Mouse (Mus musculus) hindbrain, embryonic 14.5 days (tissue): Measurements from ENCODE around the gene Prex1. TPM values are rescaled to one million over a fixed set of nuclear protein-coding genes. Genes with fewer than 3 reads are reported as not detected.
A peak's percentile ranks its signal among the peaks of the same experiment; 100 is the strongest.
"Not testable (repeated sequence)": the region's sequence is repeated elsewhere in the genome, so short reads cannot be mapped to it uniquely, and the experiment has no call there.

Experiments used
- ATAC-seq: fragments of 200-750 bp; cut with Nextera tagmentation; 2 replicates; pipeline ENCODE4 v1.8.0; 2017; ENCODE audit warnings: moderate number of reproducible peaks, mild to moderate bottlenecking, moderate TSS enrichment, moderate library complexity; ENCODE audit not compliant: low FRiP score
- DNase-seq: peaks from one replicate; pipeline ENCODE4 v3.0.0-alpha.2; 2015; ENCODE audit warnings: low spot score
- H3K27ac ChIP-seq: fragments of 300-500 bp; sonication (generic); 2 replicates; pipeline ENCODE4 v1.5.1; 2014; ENCODE audit warnings: mild to moderate bottlenecking, moderate library complexity
- H3K27me3 ChIP-seq: fragments of 300-500 bp; sonication (generic); 2 replicates; pipeline ENCODE4 v1.6.1; 2014; ENCODE audit warnings: mild to moderate bottlenecking, low read length, mixed read lengths; ENCODE audit not compliant: control insufficient read depth, insufficient read depth
- H3K36me3 ChIP-seq: fragments of 300-500 bp; sonication (generic); replicated peaks from 2 replicates; pipeline ENCODE4 v1.6.1; 2014; ENCODE audit not compliant: control insufficient read depth, insufficient read depth
- H3K4me1 ChIP-seq: fragments of 300-500 bp; sonication (generic); replicated peaks from 2 replicates; pipeline ENCODE4 v1.6.1; 2014; ENCODE audit warnings: antibody characterized with exemption, low read length, mixed read lengths; ENCODE audit not compliant: control insufficient read depth, insufficient read depth
- H3K4me2 ChIP-seq: fragments of 300-500 bp; sonication (generic); replicated peaks from 2 replicates; pipeline ENCODE4 v1.6.1; 2014; ENCODE audit warnings: mild to moderate bottlenecking, moderate library complexity
- H3K4me3 ChIP-seq: fragments of 300-500 bp; sonication (generic); replicated peaks from 2 replicates; pipeline ENCODE4 v1.5.1; 2014; ENCODE audit warnings: mild to moderate bottlenecking, low read length
- H3K9ac ChIP-seq: fragments of 300-500 bp; sonication (generic); 2 replicates; pipeline ENCODE4 v1.6.1; 2014
- H3K9me3 ChIP-seq: fragments of 300-500 bp; sonication (generic); 2 replicates; pipeline ENCODE4 v1.6.1; 2016; ENCODE audit warnings: low read length; ENCODE audit not compliant: control insufficient read depth
- WGBS: fragments of 180-500 bp; shearing (Covaris S2); extraction: QIAGEN DNeasy Blood & Tissue Kit; methylation state at CpG from one replicate; pipeline ENCODE4 v1.1.7; 2014; 5-methylcytosine and 5-hydroxymethylcytosine counted together
- polyA plus RNA-seq: library from polyadenylated mRNA; unstranded; fragments of >200 nt; fragmentation: Nextera tagmentation; extraction: Ambion mirVana; gene quantifications from 2 replicates; pipeline ENCODE4 v1.2.1, GENCODE M21; 2014

Gene Prex1
- polyA plus RNA-seq, 1 experiment from 2014 or later, result 27.3 TPM

DNA sequence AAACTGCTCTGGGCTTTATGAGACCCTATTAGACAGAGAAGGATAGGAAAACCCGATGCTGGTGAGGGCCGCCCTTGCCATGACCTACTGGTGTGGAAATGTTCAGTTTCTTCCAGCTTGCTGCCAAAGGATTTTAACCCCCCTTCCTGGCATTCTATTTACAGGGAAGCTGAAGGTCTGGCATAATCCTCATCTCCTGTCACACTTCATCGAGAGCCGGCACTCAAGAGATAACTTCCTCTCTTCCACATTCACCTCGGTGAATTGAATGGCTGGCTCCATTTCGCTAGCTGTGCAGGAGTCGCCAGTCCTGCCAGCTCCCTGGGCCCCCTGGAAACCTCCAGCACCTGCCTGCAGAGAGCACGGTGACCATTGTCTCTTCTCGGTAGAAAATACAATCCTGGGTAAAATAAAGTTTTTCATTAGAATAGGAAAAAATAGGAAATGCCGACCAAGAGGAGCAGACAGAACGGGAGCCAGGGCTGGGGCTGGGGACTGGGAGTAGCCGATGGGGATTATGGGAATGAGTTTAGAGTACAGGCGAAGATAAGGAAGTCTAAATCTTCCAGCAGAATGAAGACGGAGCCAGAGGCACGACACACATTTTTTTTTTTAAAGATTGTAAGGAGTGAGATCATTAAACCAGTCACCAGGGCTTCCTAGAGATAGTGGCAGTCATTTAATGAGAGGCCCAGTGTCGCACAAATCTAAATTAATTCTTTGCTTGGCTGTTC, 191.6 kb downstream of the Prex1 start:
- Histone ChIP-seq H3K27ac (peak overlapping the region; percentile 66), H3K4me1 (peaks cover 22% of the 10 kb centered on the region), H3K4me2 (no peak overlapping the region), H3K36me3 (no peaks in the 10 kb centered on the region), H3K9ac (no peak overlapping the region), H3K4me3 (no peak overlapping the region), H3K27me3 (no peaks in the 10 kb centered on the region; the same call in 1 of the 2 replicates), H3K9me3 (no peaks in the 10 kb centered on the region)
- no peak for DNase-seq
- no peak for ATAC-seq
- 39% methylated on average over 16 of the region's 16 CpGs for WGBS

GRCm38 (mm10) chr2:166521461-166521860, 192.2 kb downstream of the Prex1 start:
- Histone ChIP-seq H3K27ac (peak overlapping the region; percentile 66; the same call in 1 of the 2 replicates), H3K4me1 (peaks cover 28% of the 10 kb centered on the region), H3K9ac (no peak overlapping the region), H3K36me3 (no peaks in the 10 kb centered on the region), H3K27me3 (no peaks in the 10 kb centered on the region; the same call in 1 of the 2 replicates), H3K9me3 (no peaks in the 10 kb centered on the region), H3K4me2 (no peak overlapping the region), H3K4me3 (no peak overlapping the region)
- whole genome bisulfite sequencing, result 89% methylated on average over 5 of the region's 5 CpGs
- ATAC-seq (no peak), DNase-seq (no peak)

DNA sequence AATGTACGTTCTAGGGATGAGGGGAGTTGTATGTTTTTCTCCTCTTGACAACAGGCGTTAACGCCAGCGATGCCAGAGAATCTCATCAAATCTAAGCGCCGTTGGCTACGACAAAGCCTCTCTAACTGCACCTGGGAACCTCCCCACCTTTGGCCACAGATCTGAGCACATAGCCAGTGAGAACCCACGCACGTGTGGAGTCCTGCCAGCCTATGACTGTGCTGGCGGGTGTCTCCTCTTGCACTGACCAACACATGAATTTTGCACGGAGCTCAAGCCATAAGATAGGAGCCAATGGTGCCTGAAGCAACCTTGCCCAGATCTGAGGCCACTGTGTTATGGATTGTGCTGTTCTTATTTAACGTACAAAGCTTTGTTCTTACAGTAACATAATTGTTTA, 193.1 kb downstream of the Prex1 start:
- Histone ChIP-seq H3K9me3 (no peaks in the 10 kb centered on the region), H3K27me3 (no peaks in the 10 kb centered on the region; the same call in 1 of the 2 replicates), H3K4me3 (no peak overlapping the region), H3K27ac (no peak overlapping the region), H3K9ac (no peak overlapping the region), H3K4me1 (peaks cover 29% of the 10 kb centered on the region), H3K36me3 (no peaks in the 10 kb centered on the region), H3K4me2 (no peak overlapping the region)
- DNase-seq, result no peak
- ATAC-seq, result no peak
- 91% methylated on average over 12 of the region's 12 CpGs for WGBS

GRCm38 (mm10) chr2:166517392-166518174, 196.0 kb downstream of the Prex1 start:
- peak; percentile 63 for DNase-seq
- peaks cover 27% of the 10 kb centered on the region for H3K4me1 ChIP-seq
- not testable (repeated sequence) for H3K36me3 ChIP-seq, H3K9me3 ChIP-seq, H3K27me3 ChIP-seq, H3K4me3 ChIP-seq, H3K9ac ChIP-seq
- ATAC-seq, result peak; percentile 68; the same call in 1 of the 2 replicates
- WGBS, result 2% methylated on average over 14 of the region's 17 CpGs
- peak overlapping the region; percentile 82 for H3K27ac ChIP-seq
- peak overlapping the region; percentile 31 for H3K4me2 ChIP-seq

- 21% methylated on average over 6 of the region's 6 CpGs for WGBS
- Histone ChIP-seq H3K4me1 (peaks cover 23% of the 10 kb centered on the region), H3K4me3 (no peak overlapping the region), H3K9ac (no peak overlapping the region; the same call in 1 of the 2 replicates), H3K27ac (peak overlapping the region; percentile 82), H3K9me3 (no peaks in the 10 kb centered on the region), H3K4me2 (peak overlapping the region; percentile 31), H3K36me3 (no peaks in the 10 kb centered on the region), H3K27me3 (peaks cover 6% of the 10 kb centered on the region)
- ATAC-seq (no peak), DNase-seq (no peak)
Measured at GRCm38 (mm10) chr2:166516818-166517353, 196.7 kb downstream of the Prex1 start.

Other genes starting within 250 kb of the Prex1 start
- gene Trp53rkb, start 78.7 kb upstream of the Prex1 start, polyA plus RNA-seq, result 9.2 and 9.7 TPM in 2 replicates
- 6.5 and 7.9 TPM in 2 replicates for gene Arfgef2, start 91.8 kb upstream of the Prex1 start, polyA plus RNA-seq
- gene Cse1l, start 192.2 kb upstream of the Prex1 start, polyA plus RNA-seq, result 112 and 133 TPM in 2 replicates